Mouse (Mus musculus): ENCODE measurements at regions not wholly inside any gene's neighbourhood (a gene's known extent, or its start where the extent isn't known, plus 50 kb on each side); places are given as distances from the start of the nearest gene placed in this dataset.

GRCm38 (mm10) chr10:117558292-117558800, 71.0 kb upstream of the Cpm start:
- intact Hi-C loops (cut with DNase I; ENCODE audit: low total_unique reads): no loop called here
- DNase-seq: no peak

- intact Hi-C loops (cut with DNase I; ENCODE audit: low total_unique reads): no loop called here
- no peak for DNase-seq
Observed at GRCm38 (mm10) chr10:117557666-117558065, 71.6 kb upstream of the Cpm start.

- intact Hi-C loops (cut with DNase I; ENCODE audit: low total_unique reads): no loop called here
- DNase-seq: no peak
Observed at GRCm38 (mm10) chr10:117556851-117557542, 72.3 kb upstream of the Cpm start.

GRCm38 (mm10) chr10:117556027-117556789, 73.1 kb upstream of the Cpm start:
- intact Hi-C loops (cut with DNase I; ENCODE audit: low total_unique reads): no loop called here
- no peak for DNase-seq

GRCm38 (mm10) chr10:117555542-117555941, 73.8 kb upstream of the Cpm start:
- intact Hi-C loops (cut with DNase I; ENCODE audit: low total_unique reads): no loop called here
- no peak for DNase-seq

- no peak for DNase-seq
- intact Hi-C loops (cut with DNase I; ENCODE audit: low total_unique reads): no loop called here
Observed at GRCm38 (mm10) chr10:117555044-117555443, 74.3 kb upstream of the Cpm start.

GRCm38 (mm10) chr10:117554533-117554932, 74.8 kb upstream of the Cpm start:
- no peak for DNase-seq
- intact Hi-C loops (cut with DNase I; ENCODE audit: low total_unique reads): no loop called here

GRCm38 (mm10) chr10:117553211-117554186, 75.8 kb upstream of the Cpm start:
- intact Hi-C loops (cut with DNase I; ENCODE audit: low total_unique reads): no loop called here
- no peak for DNase-seq

GRCm38 (mm10) chr10:117552049-117552652, 77.1 kb upstream of the Cpm start:
- intact Hi-C loops (cut with DNase I; ENCODE audit: low total_unique reads): no loop called here
- DNase-seq: no peak

- no peak for DNase-seq
- intact Hi-C loops (cut with DNase I; ENCODE audit: low total_unique reads): no loop called here
Observed at GRCm38 (mm10) chr10:117551234-117552048, 77.9 kb upstream of the Cpm start.

- intact Hi-C loops (cut with DNase I; ENCODE audit: low total_unique reads): no loop called here
- DNase-seq: no peak
Observed at GRCm38 (mm10) chr10:117549854-117550605, 79.3 kb upstream of the Cpm start.

- no peak for DNase-seq
- intact Hi-C loops (cut with DNase I; ENCODE audit: low total_unique reads): no loop called here
Observed at GRCm38 (mm10) chr10:117549506-117549830, 79.8 kb upstream of the Cpm start.

- intact Hi-C loops (cut with DNase I; ENCODE audit: low total_unique reads): no loop called here
- no peak for DNase-seq
Observed at GRCm38 (mm10) chr10:117548775-117549505, 80.4 kb upstream of the Cpm start.

GRCm38 (mm10) chr10:117548262-117548661, 81.0 kb upstream of the Cpm start:
- intact Hi-C loops (cut with DNase I; ENCODE audit: low total_unique reads): no loop called here
- DNase-seq: no peak

- DNase-seq: no peak
- intact Hi-C loops (cut with DNase I; ENCODE audit: low total_unique reads): no loop called here
Observed at GRCm38 (mm10) chr10:117547275-117547674, 82.0 kb upstream of the Cpm start.

- DNase-seq: no peak
Observed at GRCm38 (mm10) chr10:117545842-117546631, 83.3 kb upstream of the Cpm start.

More at GRCm38 (mm10) chr10:117545842-117546631, 83.3 kb upstream of the Cpm start:
- intact Hi-C loops (cut with DNase I; ENCODE audit: low total_unique reads): no loop called here

All from gastrocnemius, postnatal 14 days (tissue).